Mouse (Mus musculus): ENCODE results near the gene Tmigd3.
"Not testable (repeated sequence)": the region's sequence is repeated elsewhere in the genome, so short reads cannot be mapped to it uniquely, and the experiment has no call there.

Tmigd3 gene

DNA sequence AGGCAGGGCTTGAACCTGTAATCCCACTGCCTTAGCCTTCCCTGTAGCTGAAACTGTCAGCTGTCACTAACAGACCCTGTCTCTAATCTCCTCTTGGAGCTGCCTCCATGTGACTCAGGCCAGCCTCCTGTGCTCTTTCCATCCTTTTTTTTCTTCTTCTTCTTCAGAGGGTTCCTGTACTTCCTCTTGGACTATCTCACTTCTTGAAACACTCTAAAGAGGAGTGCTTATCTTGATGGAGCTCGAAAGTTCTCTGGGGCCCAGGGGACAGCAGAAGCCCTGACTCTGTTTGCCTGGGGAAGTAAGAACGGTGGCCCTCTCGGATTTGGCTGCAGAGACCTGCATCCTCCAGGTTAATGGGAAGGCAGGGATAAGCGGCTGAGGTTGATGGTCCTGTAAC is 33.5 kb downstream of the Tmigd3 start:
- no peak for DNase-seq (ENCODE audit: low spot score)

GRCm38 (mm10) chr3:105904721-105905120 is 34.0 kb downstream of the Tmigd3 start:
- no peak for DNase-seq (ENCODE audit: low spot score)

DNA sequence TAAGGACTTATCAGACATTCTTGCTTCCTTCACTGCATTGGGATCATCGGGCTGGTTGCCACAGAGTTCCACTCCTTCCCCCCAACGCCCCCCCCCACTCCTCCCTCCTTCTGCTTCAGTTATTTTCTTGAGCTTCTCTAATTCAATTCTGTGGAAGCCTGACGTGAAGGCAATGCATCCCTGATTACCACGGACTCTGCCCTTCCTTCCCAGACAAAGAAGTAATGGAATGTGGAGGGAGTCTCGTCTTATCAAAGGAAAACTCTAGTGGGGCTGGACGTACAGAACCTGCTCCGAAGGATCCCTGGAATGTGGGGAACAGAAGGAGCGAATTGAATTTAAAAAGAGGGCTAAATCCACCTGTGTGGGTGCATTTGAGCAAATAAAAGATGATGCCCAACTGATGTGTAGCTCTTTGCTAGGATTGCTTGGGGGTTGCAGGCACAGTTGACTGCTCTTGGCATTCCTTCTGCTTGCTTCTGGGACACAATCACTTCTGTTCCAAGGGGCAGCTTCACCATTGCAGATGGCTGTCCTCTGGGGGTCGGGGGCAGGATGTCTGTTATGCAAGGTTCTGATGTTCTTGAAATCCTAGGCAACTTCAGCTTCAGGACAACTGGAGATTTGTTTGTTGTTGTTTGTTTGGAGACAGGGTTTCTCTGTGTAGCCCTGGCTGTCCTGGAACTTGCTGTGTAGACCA is 37.4 kb downstream of the Tmigd3 start:
- DNase-seq (ENCODE audit: low spot score), result no peak

DNA sequence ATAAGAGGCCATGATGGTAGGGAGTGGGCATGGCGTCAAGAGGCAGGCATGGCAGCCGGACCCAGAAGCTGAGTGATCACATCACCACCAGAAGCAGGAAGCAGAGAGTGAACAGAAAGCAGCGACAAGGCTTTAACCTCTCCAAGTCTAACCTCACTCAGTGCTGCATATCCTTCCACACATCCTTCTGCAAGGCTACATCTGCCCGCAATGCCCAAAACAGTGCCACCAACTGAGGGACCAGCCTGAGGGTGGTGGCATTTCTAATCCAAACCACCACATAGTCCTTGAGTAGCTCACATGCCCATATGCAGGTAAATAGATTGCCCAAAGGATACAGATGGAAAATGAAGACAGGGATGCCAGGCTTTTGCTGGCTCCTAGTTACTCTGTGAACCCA is 38.3 kb downstream of the Tmigd3 start:
- no peak for DNase-seq (ENCODE audit: low spot score)

DNA sequence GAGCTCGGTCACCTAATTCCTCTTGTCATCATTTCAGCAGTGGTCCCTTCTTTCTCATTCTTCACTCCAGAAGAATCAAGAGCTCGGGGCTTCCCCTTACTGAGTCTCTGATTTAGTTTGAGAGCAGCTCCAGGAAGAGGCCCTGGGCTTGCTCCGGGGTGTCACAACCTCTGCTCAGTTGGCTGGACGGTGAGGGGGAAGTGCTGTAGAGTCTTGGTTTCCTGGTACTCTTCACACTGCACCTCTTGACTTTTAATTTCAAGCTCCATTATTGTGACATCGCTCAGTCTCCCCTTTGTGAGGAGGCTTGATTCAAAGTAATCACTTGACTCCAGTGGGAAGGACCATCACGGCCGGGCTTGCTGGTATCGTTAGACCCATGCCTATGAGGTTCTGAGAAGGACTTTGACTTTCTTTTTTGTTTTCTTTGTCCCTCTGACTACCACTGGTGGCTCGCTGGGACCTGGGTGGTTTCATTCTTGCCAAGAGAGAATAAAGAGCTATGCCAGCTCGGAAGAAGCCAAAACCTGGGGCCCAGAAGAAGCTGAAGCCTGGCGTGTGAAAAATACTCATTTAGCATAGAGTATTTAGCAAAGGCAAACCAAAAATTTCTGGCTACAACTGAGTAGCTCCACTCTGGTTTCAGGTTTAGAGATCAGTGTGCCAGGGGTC is 40.0 kb downstream of the Tmigd3 start:
- no peak for DNase-seq (ENCODE audit: low spot score)

- DNase-seq (ENCODE audit: low spot score), result no peak
Observed at GRCm38 (mm10) chr3:105912097-105912880, 41.6 kb downstream of the Tmigd3 start.

- no peak for DNase-seq (ENCODE audit: low spot score)
Observed at GRCm38 (mm10) chr3:105913839-105914681, 43.4 kb downstream of the Tmigd3 start.

DNA sequence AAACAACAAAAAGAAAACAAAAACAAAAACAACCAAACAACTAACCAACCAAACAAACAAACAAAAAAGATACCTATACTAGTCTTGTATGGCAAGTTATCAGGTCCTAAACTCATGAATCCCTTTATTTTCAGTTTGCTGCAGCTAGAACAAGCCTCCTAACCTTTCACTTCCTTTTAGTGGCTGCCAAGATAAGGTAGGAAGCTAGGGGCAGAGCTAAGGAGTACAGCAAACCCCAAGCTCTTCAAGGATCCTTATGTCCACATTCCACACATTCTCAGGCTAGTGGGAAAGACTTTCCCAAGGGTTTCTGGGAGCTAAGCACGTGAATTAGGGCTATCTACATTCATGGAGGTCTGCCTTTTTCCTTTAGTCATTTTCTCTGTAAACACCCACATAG is 44.6 kb downstream of the Tmigd3 start:
- no peak for DNase-seq (ENCODE audit: low spot score)

DNA sequence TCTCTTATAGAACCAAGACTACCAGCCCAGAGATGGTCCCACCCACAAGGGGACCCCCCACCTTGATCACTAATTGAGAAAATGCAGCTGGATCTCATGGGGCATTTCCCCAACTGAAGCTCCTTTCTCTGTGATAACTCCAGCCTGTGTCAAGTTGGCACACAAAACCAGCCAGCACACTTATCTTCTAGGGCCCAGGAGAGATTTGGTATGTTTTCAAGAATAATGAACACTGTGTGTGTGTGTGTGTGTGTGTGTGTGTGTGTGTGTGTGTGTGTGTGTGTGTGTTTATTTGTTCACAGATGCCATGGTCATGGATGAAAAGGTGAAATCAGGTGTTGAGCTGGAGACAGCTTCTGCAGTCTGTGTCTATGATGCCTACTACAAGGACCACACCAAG is 45.8 kb downstream of the Tmigd3 start:
- DNase-seq (ENCODE audit: low spot score), result not testable (repeated sequence)

DNA sequence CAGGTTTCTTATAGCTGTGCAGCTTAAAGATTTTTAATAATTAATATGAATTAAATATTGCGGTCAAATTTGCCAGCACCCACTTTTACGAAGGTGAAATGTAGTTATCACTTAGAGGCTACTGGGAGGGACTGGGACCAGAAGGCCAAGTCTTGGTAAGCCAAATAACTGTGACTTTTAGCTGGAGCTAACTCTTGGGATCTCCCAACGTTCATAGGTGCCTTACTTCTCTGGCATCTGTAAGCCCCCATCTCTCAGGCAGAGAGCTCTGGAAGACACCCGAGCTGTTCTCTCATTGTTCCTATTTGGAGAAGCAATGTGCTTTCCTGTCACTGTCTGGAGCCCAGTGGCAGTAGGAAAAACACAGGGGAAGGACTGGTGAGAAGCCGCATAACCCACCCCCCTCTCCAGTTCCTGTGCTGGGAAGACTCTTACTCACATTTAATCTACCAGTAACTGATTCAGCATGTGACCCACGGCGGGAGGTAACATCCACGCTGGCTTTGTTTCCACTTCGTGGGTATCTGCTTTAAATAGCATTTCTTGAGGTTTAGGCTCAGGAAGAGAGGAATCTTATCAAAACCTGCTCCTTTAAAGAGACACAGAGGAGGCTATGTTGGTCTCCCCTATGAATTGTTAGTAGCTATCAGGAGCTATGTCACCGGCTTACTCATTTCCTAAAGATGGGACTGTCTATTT is 47.1 kb downstream of the Tmigd3 start:
- DNase-seq (ENCODE audit: low spot score), result no peak

DNA sequence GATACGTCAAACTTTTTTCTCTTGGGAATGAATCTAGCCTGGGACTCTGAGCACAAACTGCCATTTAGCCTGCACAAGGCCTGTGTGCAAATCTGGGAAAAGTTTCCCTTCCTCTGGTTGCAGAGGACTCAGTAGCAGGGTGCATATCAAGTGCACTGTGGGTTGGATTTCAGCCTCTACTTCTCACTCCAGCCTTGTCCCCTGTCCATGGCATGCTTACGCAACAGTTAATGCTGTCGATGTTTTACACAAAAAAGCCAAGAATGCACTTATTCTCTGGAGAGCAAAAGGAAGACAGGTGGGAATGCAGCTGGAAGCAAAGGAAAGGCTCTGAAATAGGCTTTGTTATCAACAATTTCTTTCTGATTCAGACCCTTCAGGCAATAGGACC is 47.6 kb downstream of the Tmigd3 start:
- DNase-seq (ENCODE audit: low spot score), result no peak

GRCm38 (mm10) chr3:105920743-105921142 is 50.0 kb downstream of the Tmigd3 start:
- DNase-seq (ENCODE audit: low spot score), result peak; percentile 16

GRCm38 (mm10) chr3:105921959-105922358 is 51.3 kb downstream of the Tmigd3 start:
- no peak for DNase-seq (ENCODE audit: low spot score)

DNA sequence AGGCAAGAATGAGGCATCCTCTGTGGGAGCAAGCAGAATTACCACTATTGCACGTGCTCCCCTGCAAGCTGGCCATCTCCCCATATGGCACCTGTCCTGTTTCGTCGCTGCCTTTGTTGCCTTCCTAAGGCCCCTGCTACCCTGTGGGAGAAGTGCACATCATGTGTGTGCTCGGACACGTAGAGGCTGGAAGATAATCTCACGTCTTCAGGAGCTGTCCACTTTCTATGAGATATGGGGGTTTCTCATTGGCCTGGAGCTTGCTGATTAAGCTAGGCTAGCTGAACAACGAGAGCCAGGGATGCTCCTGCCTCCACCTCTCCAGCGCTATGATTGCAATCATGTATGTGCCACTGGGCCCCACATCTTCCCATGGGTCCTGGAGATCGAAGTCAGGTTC is 53.9 kb downstream of the Tmigd3 start:
- DNase-seq (ENCODE audit: low spot score), result no peak

DNA sequence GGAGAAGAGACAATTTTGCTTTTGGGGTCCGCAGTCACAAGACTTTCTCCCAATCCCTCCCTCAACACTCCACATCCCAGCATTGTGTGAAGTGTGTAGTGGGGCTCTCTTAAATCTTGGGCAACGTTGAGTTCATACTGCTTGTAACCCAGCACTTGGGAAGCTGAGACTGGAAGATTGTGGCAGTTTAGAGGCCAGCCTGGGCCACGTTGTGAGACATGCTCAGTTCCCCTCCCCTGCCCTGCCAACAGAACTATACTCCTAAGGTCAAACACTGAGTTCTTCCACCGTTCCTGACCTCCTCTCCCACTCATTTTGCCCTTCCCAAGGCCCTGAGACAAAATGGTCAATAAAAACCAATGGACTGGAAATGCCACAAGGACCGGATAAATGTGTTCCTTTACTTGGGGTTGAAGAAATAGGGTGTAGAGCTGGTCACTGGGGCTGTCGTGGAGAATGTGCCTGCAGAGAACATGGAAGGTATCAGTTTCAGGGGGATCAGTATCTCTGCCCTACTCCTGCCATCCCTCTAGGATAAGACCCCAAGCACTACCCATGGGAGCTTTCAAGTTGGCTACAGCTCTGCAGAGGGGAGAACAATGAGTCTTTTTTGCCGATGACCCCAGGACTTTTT is 57.0 kb downstream of the Tmigd3 start:
- DNase-seq (ENCODE audit: low spot score), result no peak

DNA sequence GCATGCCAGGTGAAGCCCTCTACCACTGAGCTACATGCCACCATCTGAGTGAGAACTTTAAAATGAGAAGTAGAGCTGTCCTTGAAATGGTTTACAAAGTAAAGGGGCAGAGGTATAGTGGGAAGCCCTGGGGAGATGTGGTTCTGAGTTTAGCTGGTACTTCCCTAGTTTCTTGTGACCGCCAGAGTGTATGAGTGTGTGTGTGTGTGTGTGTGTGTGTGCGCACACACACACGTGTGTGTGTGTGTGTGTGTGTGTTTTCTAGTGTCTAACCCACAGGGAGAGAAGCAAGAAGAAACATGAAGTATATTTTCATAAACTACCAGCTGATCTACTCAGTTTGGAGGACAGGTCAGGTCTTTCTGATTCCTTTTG is 57.5 kb downstream of the Tmigd3 start:
- DNase-seq (ENCODE audit: low spot score), result no peak

DNA sequence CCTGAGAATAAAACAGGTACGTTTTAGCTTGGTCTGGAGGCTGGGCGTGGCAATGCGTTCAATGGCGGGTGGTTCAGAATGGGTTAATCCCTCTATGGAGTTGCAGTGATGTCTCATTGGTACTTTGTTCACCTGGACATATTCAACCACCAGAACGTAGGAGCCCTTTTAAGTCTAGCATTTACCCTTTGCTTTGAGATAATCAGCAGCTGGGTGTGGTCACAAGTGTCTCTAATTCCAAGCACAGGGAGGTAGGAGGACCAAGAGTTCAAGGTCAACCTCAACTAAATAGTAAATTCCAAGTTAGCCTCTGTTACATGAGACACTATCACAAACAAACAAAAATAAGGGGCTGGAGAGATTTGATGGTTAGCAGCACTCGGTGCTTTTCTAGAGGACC is 58.1 kb downstream of the Tmigd3 start:
- DNase-seq (ENCODE audit: low spot score), result no peak

- DNase-seq (ENCODE audit: low spot score), result no peak
Observed at GRCm38 (mm10) chr3:105929821-105930220, 59.1 kb downstream of the Tmigd3 start.

DNA sequence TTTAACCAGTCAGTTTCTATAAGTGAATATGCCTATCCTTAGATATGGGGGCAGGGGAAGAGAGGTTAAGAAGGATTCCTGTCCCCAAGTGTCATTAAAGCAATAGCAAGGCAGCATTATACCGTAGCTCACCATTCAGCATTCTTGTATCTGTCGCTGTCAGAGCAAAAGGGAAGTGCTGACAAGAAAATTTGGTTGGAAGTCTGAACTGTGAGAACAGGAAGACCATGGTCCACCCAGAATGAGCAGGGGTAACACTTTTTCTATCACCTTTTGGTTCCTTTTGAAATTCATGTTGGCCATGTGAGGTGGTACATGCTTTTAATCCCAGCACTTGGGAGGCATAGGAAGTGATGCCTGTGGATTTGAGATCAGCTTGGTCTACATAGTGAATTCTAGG is 60.4 kb downstream of the Tmigd3 start:
- no peak for DNase-seq (ENCODE audit: low spot score)

GRCm38 (mm10) chr3:105932240-105933071 is 61.8 kb downstream of the Tmigd3 start, which contains the start of gene I830077J02Rik:
Gene I830077J02Rik, minus strand, starts transcription at chr3:105932664.
- no peak for DNase-seq (ENCODE audit: low spot score)
